Mouse (Mus musculus): ENCODE results near the gene Yipf2. TPM values are rescaled to one million over a fixed set of nuclear protein-coding genes. Genes with fewer than 3 reads are reported as not detected.
"Not testable (repeated sequence)": the region's sequence is repeated elsewhere in the genome, so short reads cannot be mapped to it uniquely, and the experiment has no call there.

Gene Yipf2
- polyA plus RNA-seq, 1 experiment from 2014 or later, result 25.7 TPM

GRCm38 (mm10) chr9:21615617-21616231, 23.1 kb upstream of the Yipf2 start, which contains the start of gene Smarca4:
Gene Smarca4 (plus strand): TSS chr9:21616169.
- Histone ChIP-seq H3K36me3 (no peaks in the 10 kb centered on the region), H3K9me3 (no peaks in the 10 kb centered on the region), H3K4me3 (peak within 1 kb of the TSS; percentile 75), H3K4me1 (replicated peaks) (peaks cover 40% of the 10 kb centered on the region), H3K27me3 (no peaks in the 10 kb centered on the region), H3K27ac (peak within 1 kb of the TSS; percentile 99), H3K9ac (peak within 1 kb of the TSS; percentile 91), H3K4me2 (peak within 1 kb of the TSS; percentile 82)
- WGBS, result under 1% methylated on average over 35 of the region's 45 CpGs
- ATAC-seq (ENCODE audit: low FRiP score), result peak; percentile 96

- 79% methylated on average over 15 of the region's 15 CpGs for WGBS
- peak overlapping the region; percentile 99 for H3K27ac ChIP-seq
- ATAC-seq (ENCODE audit: low FRiP score), result no peak
These were observed 22.4 kb upstream of the Yipf2 start for GRCm38 (mm10) chr9:21614864-21615616.

GRCm38 (mm10) chr9:21609861-21610260, 17.2 kb upstream of the Yipf2 start:
- no peak overlapping the region for H3K27ac ChIP-seq
- WGBS, result 94% methylated on average over 1 of the region's 1 CpGs
- peaks cover 2% of the 10 kb centered on the region; the same call in 1 of the 2 replicates for H3K4me1 ChIP-seq (replicated peaks)
- no peaks in the 10 kb centered on the region for H3K27me3 ChIP-seq
- no peak overlapping the region for H3K4me2 ChIP-seq
- no peak overlapping the region for H3K4me3 ChIP-seq
- H3K36me3 ChIP-seq, result no peaks in the 10 kb centered on the region
- H3K9me3 ChIP-seq, result no peaks in the 10 kb centered on the region
- no peak overlapping the region for H3K9ac ChIP-seq
- no peak for ATAC-seq (ENCODE audit: low FRiP score)

More at GRCm38 (mm10) chr9:21614864-21615616, 22.4 kb upstream of the Yipf2 start:
- no peaks in the 10 kb centered on the region for H3K36me3 ChIP-seq
- peaks cover 34% of the 10 kb centered on the region for H3K4me1 ChIP-seq (replicated peaks)
- H3K9me3 ChIP-seq, result no peaks in the 10 kb centered on the region
- peak overlapping the region; percentile 75 for H3K4me3 ChIP-seq
- H3K9ac ChIP-seq, result peak overlapping the region; percentile 81
- H3K4me2 ChIP-seq, result peak overlapping the region; percentile 61
- H3K27me3 ChIP-seq, result no peaks in the 10 kb centered on the region

GRCm38 (mm10) chr9:21606648-21607047, 14.0 kb upstream of the Yipf2 start:
- Histone ChIP-seq H3K27me3 (no peaks in the 10 kb centered on the region), H3K4me1 (replicated peaks) (no peaks in the 10 kb centered on the region), H3K9ac (no peak overlapping the region), H3K4me3 (no peak overlapping the region), H3K9me3 (no peaks in the 10 kb centered on the region), H3K36me3 (no peaks in the 10 kb centered on the region), H3K4me2 (no peak overlapping the region), H3K27ac (no peak overlapping the region)
- no peak for ATAC-seq (ENCODE audit: low FRiP score)
- WGBS, result 83% methylated on average over 1 of the region's 1 CpGs

- no peaks in the 10 kb centered on the region for H3K4me1 ChIP-seq (replicated peaks)
- no peaks in the 10 kb centered on the region for H3K36me3 ChIP-seq
- WGBS, result 69% methylated on average over 5 of the region's 5 CpGs
- no peak overlapping the region for H3K4me2 ChIP-seq
- no peak for ATAC-seq (ENCODE audit: low FRiP score)
- H3K4me3 ChIP-seq, result no peak overlapping the region
- H3K27ac ChIP-seq, result no peak overlapping the region
- H3K9ac ChIP-seq, result no peak overlapping the region
- H3K27me3 ChIP-seq, result no peaks in the 10 kb centered on the region
- H3K9me3 ChIP-seq, result no peaks in the 10 kb centered on the region
These were observed 13.2 kb upstream of the Yipf2 start for GRCm38 (mm10) chr9:21605865-21606264.

GRCm38 (mm10) chr9:21604119-21604518, 11.5 kb upstream of the Yipf2 start:
- no peak overlapping the region for H3K4me3 ChIP-seq
- H3K27me3 ChIP-seq, result no peaks in the 10 kb centered on the region
- no peaks in the 10 kb centered on the region for H3K4me1 ChIP-seq (replicated peaks)
- no peaks in the 10 kb centered on the region for H3K36me3 ChIP-seq
- H3K27ac ChIP-seq, result no peak overlapping the region
- H3K4me2 ChIP-seq, result no peak overlapping the region
- ATAC-seq (ENCODE audit: low FRiP score), result no peak
- no peak overlapping the region for H3K9ac ChIP-seq
- 76% methylated on average over 5 of the region's 5 CpGs for WGBS
- no peaks in the 10 kb centered on the region for H3K9me3 ChIP-seq

GRCm38 (mm10) chr9:21601722-21602399, 9.2 kb upstream of the Yipf2 start:
- no peaks in the 10 kb centered on the region for H3K4me1 ChIP-seq (replicated peaks)
- H3K27ac ChIP-seq, result no peak overlapping the region
- 0 out of 2 replicates have a peak, but pooled peaks cover 2% of the 10 kb centered on the region for H3K36me3 ChIP-seq
- H3K4me2 ChIP-seq, result no peak overlapping the region
- H3K4me3 ChIP-seq, result no peak overlapping the region
- no peaks in the 10 kb centered on the region for H3K9me3 ChIP-seq
- WGBS, result 51% methylated on average over 10 of the region's 10 CpGs
- 0 out of 2 replicates have a peak, but pooled peaks have one; percentile 77 for ATAC-seq (ENCODE audit: low FRiP score)
- H3K27me3 ChIP-seq, result no peaks in the 10 kb centered on the region
- no peak overlapping the region for H3K9ac ChIP-seq

- no peak overlapping the region for H3K9ac ChIP-seq
- peaks cover 8% of the 10 kb centered on the region for H3K36me3 ChIP-seq
- H3K27ac ChIP-seq, result no peak overlapping the region
- WGBS, result 82% methylated on average over 2 of the region's 2 CpGs
- ATAC-seq (ENCODE audit: low FRiP score), result no peak
- H3K9me3 ChIP-seq, result no peaks in the 10 kb centered on the region
- no peaks in the 10 kb centered on the region for H3K4me1 ChIP-seq (replicated peaks)
- no peak overlapping the region for H3K4me3 ChIP-seq
- H3K4me2 ChIP-seq, result no peak overlapping the region
- H3K27me3 ChIP-seq, result no peaks in the 10 kb centered on the region
These were observed 8.4 kb upstream of the Yipf2 start for GRCm38 (mm10) chr9:21601073-21601472.

- Histone ChIP-seq H3K36me3 (peaks cover 14% of the 10 kb centered on the region), H3K9ac (no peak overlapping the region), H3K27ac (no peak overlapping the region), H3K27me3 (no peaks in the 10 kb centered on the region), H3K4me3 (no peak overlapping the region), H3K4me2 (no peak overlapping the region), H3K4me1 (replicated peaks) (peaks cover 4% of the 10 kb centered on the region), H3K9me3 (no peaks in the 10 kb centered on the region)
- no peak for ATAC-seq (ENCODE audit: low FRiP score)
- WGBS, result 78% methylated on average over 3 of the region's 3 CpGs
These were observed 7.6 kb upstream of the Yipf2 start for GRCm38 (mm10) chr9:21600186-21600585.

GRCm38 (mm10) chr9:21598198-21598597, 5.6 kb upstream of the Yipf2 start:
- 29% methylated on average over 2 of the region's 2 CpGs for WGBS
- Histone ChIP-seq H3K36me3 (peaks cover 20% of the 10 kb centered on the region), H3K4me1 (replicated peaks) (peaks cover 23% of the 10 kb centered on the region), H3K4me2 (no peak overlapping the region), H3K27ac (no peak overlapping the region), H3K27me3 (no peaks in the 10 kb centered on the region), H3K9me3 (no peaks in the 10 kb centered on the region), H3K9ac (no peak overlapping the region), H3K4me3 (no peak overlapping the region)
- ATAC-seq (ENCODE audit: low FRiP score), result no peak

GRCm38 (mm10) chr9:21594838-21595237, 2.2 kb upstream of the Yipf2 start:
- H3K9me3 ChIP-seq, result no peaks in the 10 kb centered on the region
- no peak overlapping the region for H3K27ac ChIP-seq
- ATAC-seq (ENCODE audit: low FRiP score), result no peak
- peak overlapping the region; percentile 98 for H3K4me2 ChIP-seq
- H3K4me3 ChIP-seq, result no peak overlapping the region
- H3K27me3 ChIP-seq, result no peaks in the 10 kb centered on the region
- H3K4me1 ChIP-seq (replicated peaks), result peaks cover 39% of the 10 kb centered on the region
- H3K9ac ChIP-seq, result no peak overlapping the region; the same call in 1 of the 2 replicates
- 93% methylated on average over 2 of the region's 2 CpGs for WGBS
- H3K36me3 ChIP-seq, result peaks cover 25% of the 10 kb centered on the region

- not testable (repeated sequence) for ATAC-seq (ENCODE audit: low FRiP score); H3K27ac ChIP-seq; H3K9me3 ChIP-seq; H3K27me3 ChIP-seq
- Histone ChIP-seq H3K4me2 (peak overlapping the region; percentile 98), H3K4me3 (peak overlapping the region; percentile 98), H3K9ac (peak overlapping the region; percentile 95; the same call in 1 of the 2 replicates), H3K36me3 (peaks cover 30% of the 10 kb centered on the region), H3K4me1 (replicated peaks) (peaks cover 39% of the 10 kb centered on the region)
- 87% methylated on average over 8 of the region's 8 CpGs for WGBS
These were observed 1.7 kb upstream of the Yipf2 start for GRCm38 (mm10) chr9:21594350-21594749.
